Mouse (Mus musculus): Measurements from ENCODE around the gene Ensa.
"Not testable (repeated sequence)": the region's sequence is repeated elsewhere in the genome, so short reads cannot be mapped to it uniquely, and the experiment has no call there.

The Ensa gene

GRCm38 (mm10) chr3:95663486-95663885 lies 38.7 kb downstream of the Ensa start:
- DNase-seq: no peak

GRCm38 (mm10) chr3:95663969-95664608 lies 39.3 kb downstream of the Ensa start:
- no peak for DNase-seq

- DNase-seq: no peak
Observed at GRCm38 (mm10) chr3:95664940-95665352, 40.2 kb downstream of the Ensa start.

GRCm38 (mm10) chr3:95666124-95666844 lies 41.5 kb downstream of the Ensa start:
- DNase-seq: peak; percentile 90

- DNase-seq: no peak
Observed at GRCm38 (mm10) chr3:95667521-95667920, 42.7 kb downstream of the Ensa start.

GRCm38 (mm10) chr3:95668026-95668425 lies 43.2 kb downstream of the Ensa start:
- peak; percentile 24 for DNase-seq

GRCm38 (mm10) chr3:95668589-95669308 lies 44.0 kb downstream of the Ensa start:
- DNase-seq: no peak

- no peak for DNase-seq
Observed at GRCm38 (mm10) chr3:95669309-95669665, 44.5 kb downstream of the Ensa start.

- not testable (repeated sequence) for DNase-seq
Observed at GRCm38 (mm10) chr3:95670419-95670818, 45.6 kb downstream of the Ensa start.

- DNase-seq: no peak
Observed at GRCm38 (mm10) chr3:95671201-95671600, 46.4 kb downstream of the Ensa start.

GRCm38 (mm10) chr3:95672461-95672860 lies 47.7 kb downstream of the Ensa start:
- DNase-seq: no peak

- DNase-seq: no peak
Observed at GRCm38 (mm10) chr3:95672861-95673706, 48.3 kb downstream of the Ensa start.

GRCm38 (mm10) chr3:95673707-95674211 lies 49.0 kb downstream of the Ensa start:
- peak; percentile 43 for DNase-seq

GRCm38 (mm10) chr3:95674236-95674635 lies 49.4 kb downstream of the Ensa start:
- DNase-seq: peak; percentile 95

GRCm38 (mm10) chr3:95674812-95675211 lies 50.0 kb downstream of the Ensa start:
- DNase-seq: peak; percentile 87

- peak; percentile 85 for DNase-seq
Observed at GRCm38 (mm10) chr3:95675301-95676092, 50.7 kb downstream of the Ensa start.

- peak; percentile 83 for DNase-seq
Observed at GRCm38 (mm10) chr3:95676745-95677419, 52.1 kb downstream of the Ensa start.

GRCm38 (mm10) chr3:95677420-95678090 lies 52.8 kb downstream of the Ensa start:
- DNase-seq: no peak

- DNase-seq: no peak
Observed at GRCm38 (mm10) chr3:95679551-95679950, 54.8 kb downstream of the Ensa start.

GRCm38 (mm10) chr3:95680673-95681072 lies 55.9 kb downstream of the Ensa start:
- no peak for DNase-seq

GRCm38 (mm10) chr3:95681365-95681764 lies 56.6 kb downstream of the Ensa start:
- DNase-seq: no peak
